Mouse (Mus musculus) hindbrain, embryonic 11.5 days (tissue): ENCODE data around the gene 4931406P16Rik. TPM values are rescaled to one million over a fixed set of nuclear protein-coding genes. Genes with fewer than 3 reads are reported as not detected.
"Not testable (repeated sequence)": the region's sequence is repeated elsewhere in the genome, so short reads cannot be mapped to it uniquely, and the experiment has no call there.

Experiments
- ATAC-seq: fragments of 200-750 bp; cut with Nextera tagmentation; 2 replicates; pipeline ENCODE4 v1.8.0; 2017; ENCODE audit warnings: mild to moderate bottlenecking, moderate TSS enrichment, moderate library complexity; ENCODE audit not compliant: low FRiP score
- DNase-seq: peaks from one replicate; pipeline ENCODE4 v3.0.0-alpha.2; 2015; ENCODE audit warnings: low spot score
- H3K27ac ChIP-seq: fragments of 300-500 bp; sonication (generic); 2 replicates; pipeline ENCODE4 v1.5.1; 2014; ENCODE audit warnings: mild to moderate bottlenecking, low read depth, low read length
- H3K27me3 ChIP-seq: fragments of 300-500 bp; sonication (generic); 2 replicates; pipeline ENCODE4 v1.6.1; 2014; ENCODE audit warnings: mild to moderate bottlenecking, low read length, moderate library complexity, mixed read lengths; ENCODE audit not compliant: control insufficient read depth, insufficient read depth
- H3K36me3 ChIP-seq: fragments of 300-500 bp; sonication (generic); 2 replicates; pipeline ENCODE4 v1.6.1; 2014; ENCODE audit warnings: mild to moderate bottlenecking, low read length, moderate library complexity, mixed read lengths; ENCODE audit not compliant: control insufficient read depth, insufficient read depth
- H3K4me1 ChIP-seq: fragments of 300-500 bp; sonication (generic); replicated peaks from 2 replicates; pipeline ENCODE4 v1.6.1; 2014; ENCODE audit warnings: low read length, mixed read lengths; ENCODE audit not compliant: control insufficient read depth, insufficient read depth
- H3K4me2 ChIP-seq: fragments of 300-500 bp; sonication (generic); replicated peaks from 2 replicates; pipeline ENCODE4 v1.6.1; 2014; ENCODE audit warnings: mild to moderate bottlenecking, low read depth, low read length
- H3K4me3 ChIP-seq: fragments of 300-500 bp; sonication (generic); 2 replicates; pipeline ENCODE4 v1.5.1; 2014; ENCODE audit warnings: low read depth, low read length
- H3K9ac ChIP-seq: fragments of 300-500 bp; sonication (generic); 2 replicates; pipeline ENCODE4 v1.6.1; 2014; ENCODE audit warnings: low read depth, low read length
- H3K9me3 ChIP-seq: fragments of 300-500 bp; sonication (generic); 2 replicates; pipeline ENCODE4 v1.6.1; 2016; ENCODE audit warnings: low read length; ENCODE audit not compliant: control insufficient read depth
- WGBS: fragments of 180-500 bp; shearing (Covaris S2); extraction: QIAGEN DNeasy Blood & Tissue Kit; methylation state at CpG from one replicate; pipeline ENCODE4 v1.1.7; 2014; 5-methylcytosine and 5-hydroxymethylcytosine counted together
- polyA plus RNA-seq: library from polyadenylated mRNA; unstranded; fragments of >200 nt; fragmentation: Nextera tagmentation; extraction: Ambion mirVana; gene quantifications from 2 replicates; pipeline ENCODE4 v1.2.1, GENCODE M21; 2014

The 4931406P16Rik gene
- polyA plus RNA-seq, 1 experiment from 2014 or later = 40.3 TPM

DNA sequence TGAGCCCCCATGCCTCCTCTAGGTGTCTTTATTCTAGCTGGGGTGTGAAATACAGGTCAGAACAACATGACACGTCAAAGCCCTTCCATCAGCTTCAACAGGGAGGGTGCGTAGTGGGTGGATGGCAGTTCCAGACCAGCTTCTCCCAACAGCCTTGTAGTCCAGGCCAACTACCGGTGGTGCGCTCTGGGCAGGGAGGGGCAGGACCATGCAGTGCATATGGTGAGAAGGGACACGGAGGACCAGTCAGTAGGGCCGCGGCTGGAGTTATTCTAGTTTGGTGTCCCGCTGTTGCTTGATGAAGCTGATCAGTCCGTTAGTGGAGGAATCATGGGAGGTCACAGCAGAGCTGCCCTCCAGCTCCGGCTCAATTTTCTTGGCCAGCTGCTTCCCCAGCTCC lies 111.2 kb downstream of the 4931406P16Rik start:
- ATAC-seq, H3K27me3 ChIP-seq, H3K4me2 ChIP-seq, H3K4me1 ChIP-seq, DNase-seq, H3K9ac ChIP-seq, H3K27ac ChIP-seq, H3K4me3 ChIP-seq, H3K9me3 ChIP-seq: not testable (repeated sequence)
- H3K36me3 ChIP-seq = peaks cover 21% of the 10 kb centered on the region
- WGBS = 94% methylated on average over 10 of the region's 10 CpGs

GRCm38 (mm10) chr7:34200829-34201228 lies 112.5 kb downstream of the 4931406P16Rik start:
- Histone ChIP-seq H3K4me3 (no peak overlapping the region), H3K27ac (no peak overlapping the region), H3K9ac (no peak overlapping the region), H3K9me3 (no peaks in the 10 kb centered on the region), H3K4me1 (no peaks in the 10 kb centered on the region), H3K4me2 (no peak overlapping the region), H3K36me3 (peaks cover 14% of the 10 kb centered on the region), H3K27me3 (no peaks in the 10 kb centered on the region)
- WGBS = 98% methylated on average over 2 of the region's 2 CpGs
- ATAC-seq = no peak
- no peak for DNase-seq

DNA sequence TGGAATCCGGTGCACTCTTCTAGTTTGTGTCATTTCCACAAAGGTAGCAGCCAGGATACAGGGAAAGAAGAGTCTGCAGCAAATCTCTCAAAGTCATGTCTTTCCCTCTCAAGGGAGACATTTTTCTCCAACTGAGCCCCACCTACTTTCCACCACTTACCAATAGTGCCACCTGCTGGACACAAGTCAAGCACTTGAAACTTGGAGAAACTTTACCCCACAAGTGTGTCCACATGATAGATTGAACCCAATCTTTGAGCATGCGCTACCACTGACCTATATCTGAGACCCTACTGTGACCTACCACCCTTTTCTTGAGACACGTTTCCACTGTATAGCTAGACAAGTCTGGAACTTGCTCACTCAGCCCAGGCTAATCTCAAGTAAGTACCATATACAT lies 115.0 kb downstream of the 4931406P16Rik start:
- Histone ChIP-seq H3K4me2 (no peak overlapping the region), H3K4me1 (no peaks in the 10 kb centered on the region; the same call in 1 of the 2 replicates), H3K36me3 (peaks cover 6% of the 10 kb centered on the region; the same call in 1 of the 2 replicates), H3K4me3 (no peak overlapping the region), H3K9me3 (no peaks in the 10 kb centered on the region), H3K27me3 (no peaks in the 10 kb centered on the region), H3K9ac (no peak overlapping the region), H3K27ac (no peak overlapping the region)
- DNase-seq = peak; percentile 32
- 50% methylated on average over 3 of the region's 3 CpGs for WGBS
- no peak for ATAC-seq

- peak within 1 kb of the TSS; percentile 97 for H3K4me3 ChIP-seq
- peak within 1 kb of the TSS; percentile 81 for H3K4me2 ChIP-seq
- H3K9ac ChIP-seq = peak within 1 kb of the TSS; percentile 94
- ATAC-seq (peak; percentile 96), DNase-seq (peak; percentile 96)
- WGBS = 3% methylated on average over 69 of the region's 70 CpGs
- peaks cover 4% of the 10 kb centered on the region; the same call in 1 of the 2 replicates for H3K36me3 ChIP-seq
- peak within 1 kb of the TSS; percentile 60 for H3K27ac ChIP-seq
- no peaks in the 10 kb centered on the region for H3K9me3 ChIP-seq
- no peaks in the 10 kb centered on the region for H3K27me3 ChIP-seq
- no peaks in the 10 kb centered on the region; the same call in 1 of the 2 replicates for H3K4me1 ChIP-seq
Measured at GRCm38 (mm10) chr7:34196132-34197128, 116.9 kb downstream of the 4931406P16Rik start, which contains the start of gene Pdcd2l. TSS of gene Pdcd2l (minus strand) at chr7:34196661.

- no peak for ATAC-seq
Measured at GRCm38 (mm10) chr7:34195632-34196031, 117.7 kb downstream of the 4931406P16Rik start.

GRCm38 (mm10) chr7:34192825-34193224 lies 120.5 kb downstream of the 4931406P16Rik start:
- 0 out of 2 replicates have a peak, but pooled peaks cover 5% of the 10 kb centered on the region for H3K36me3 ChIP-seq
- H3K4me1 ChIP-seq = no peaks in the 10 kb centered on the region; the same call in 1 of the 2 replicates
- no peak for DNase-seq
- no peak for ATAC-seq
- no peak overlapping the region for H3K9ac ChIP-seq
- H3K27ac ChIP-seq = no peak overlapping the region
- H3K9me3 ChIP-seq = no peaks in the 10 kb centered on the region
- H3K4me2 ChIP-seq = no peak overlapping the region
- WGBS = 91% methylated on average over 6 of the region's 6 CpGs
- no peak overlapping the region for H3K4me3 ChIP-seq
- H3K27me3 ChIP-seq = no peaks in the 10 kb centered on the region

More at GRCm38 (mm10) chr7:34195632-34196031, 117.7 kb downstream of the 4931406P16Rik start:
- no peak for DNase-seq
- H3K4me2 ChIP-seq = peak overlapping the region; percentile 81
- no peaks in the 10 kb centered on the region; the same call in 1 of the 2 replicates for H3K4me1 ChIP-seq
- WGBS = 46% methylated on average over 3 of the region's 3 CpGs
- H3K9me3 ChIP-seq = no peaks in the 10 kb centered on the region
- H3K36me3 ChIP-seq = no peaks in the 10 kb centered on the region
- no peaks in the 10 kb centered on the region for H3K27me3 ChIP-seq
- no peak overlapping the region for H3K27ac ChIP-seq
- H3K9ac ChIP-seq = peak overlapping the region; percentile 94
- peak overlapping the region; percentile 97 for H3K4me3 ChIP-seq

DNA sequence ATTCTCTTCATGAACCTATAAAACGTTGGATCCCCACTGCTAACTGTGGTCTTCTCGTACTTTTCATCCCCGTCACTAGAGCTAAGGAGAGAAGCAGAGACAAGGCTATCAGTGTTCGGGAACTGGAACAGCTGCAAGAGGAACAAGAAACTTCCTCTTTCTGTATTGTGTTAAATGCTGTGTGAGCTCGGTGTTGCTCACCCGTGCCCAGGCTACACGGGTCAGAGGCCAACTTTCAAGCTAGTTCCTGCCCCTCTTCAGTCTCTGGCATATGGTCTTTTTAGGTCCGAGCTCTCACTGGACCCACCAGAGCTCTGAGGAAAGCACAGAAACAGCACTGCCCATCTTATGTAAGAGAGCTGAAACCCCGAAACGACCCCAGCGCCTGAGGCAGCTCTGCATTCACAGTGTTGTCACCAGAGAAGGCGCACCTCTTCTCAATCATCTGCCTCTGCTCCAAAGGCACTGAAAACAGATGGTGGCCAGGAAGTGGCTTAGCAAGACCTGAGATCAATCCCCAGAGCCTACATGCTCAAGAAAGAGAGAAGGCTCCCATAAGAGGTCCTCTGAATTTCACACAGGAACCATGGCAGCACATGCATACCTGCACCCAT lies 123.9 kb downstream of the 4931406P16Rik start:
- no peak for ATAC-seq
- H3K36me3 ChIP-seq = 0 out of 2 replicates have a peak, but pooled peaks cover 14% of the 10 kb centered on the region
- no peak overlapping the region for H3K9ac ChIP-seq
- H3K9me3 ChIP-seq = no peaks in the 10 kb centered on the region
- no peaks in the 10 kb centered on the region for H3K27me3 ChIP-seq
- no peak overlapping the region for H3K4me3 ChIP-seq
- 90% methylated on average over 12 of the region's 12 CpGs for WGBS
- no peak overlapping the region for H3K4me2 ChIP-seq
- no peak overlapping the region for H3K27ac ChIP-seq
- no peaks in the 10 kb centered on the region for H3K4me1 ChIP-seq
- DNase-seq = no peak
